Mouse (Mus musculus) kidney, adult 18-20 months (tissue): Measurements from ENCODE around the gene Hmg20b.

Experiments
- DNase-seq: peaks from one replicate; pipeline ENCODE4 v3.0.0; 2021

The Hmg20b gene

GRCm38 (mm10) chr10:81377793-81378552 lies 27.7 kb upstream of the Hmg20b start, which contains the start of gene Fzr1:
TSS of gene Fzr1 (minus strand) at chr10:81378516.
- no peak for DNase-seq

DNA sequence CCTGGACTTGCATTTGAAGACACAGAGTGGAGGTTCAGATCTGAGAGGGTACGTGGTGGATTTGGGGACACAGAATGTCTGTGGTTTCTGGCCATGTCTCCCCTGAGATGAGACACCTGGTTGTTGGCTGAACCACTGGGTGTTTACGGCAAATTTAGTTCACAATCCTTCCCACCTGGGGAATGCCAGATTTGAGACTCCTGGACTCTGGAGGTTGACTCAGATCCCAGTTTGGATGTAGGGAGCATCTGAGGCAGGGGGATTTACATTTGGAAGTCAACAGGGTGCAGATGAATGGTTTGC lies 27.0 kb upstream of the Hmg20b start:
- no peak for DNase-seq

- no peak for DNase-seq
Observed at GRCm38 (mm10) chr10:81376561-81377361, 26.5 kb upstream of the Hmg20b start.

DNA sequence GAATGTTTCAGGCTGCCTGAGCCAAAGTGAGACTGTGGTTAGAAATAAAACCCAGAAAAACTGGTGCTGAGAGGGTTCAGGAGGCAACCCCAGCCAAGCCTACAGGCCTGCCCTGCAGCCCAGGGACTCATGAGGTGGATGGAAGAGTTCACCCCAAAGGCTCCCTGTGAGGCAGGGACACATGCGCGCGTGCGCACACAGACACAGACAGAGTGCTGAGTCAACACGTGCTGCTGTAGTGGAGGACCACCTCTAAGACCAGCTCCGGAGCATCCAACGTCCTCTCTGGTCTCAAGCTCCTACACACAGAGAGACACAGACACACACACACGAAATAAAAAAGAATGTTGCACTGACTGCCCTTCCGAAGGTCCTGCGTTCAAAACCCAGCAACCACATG lies 25.0 kb upstream of the Hmg20b start:
- no peak for DNase-seq

DNA sequence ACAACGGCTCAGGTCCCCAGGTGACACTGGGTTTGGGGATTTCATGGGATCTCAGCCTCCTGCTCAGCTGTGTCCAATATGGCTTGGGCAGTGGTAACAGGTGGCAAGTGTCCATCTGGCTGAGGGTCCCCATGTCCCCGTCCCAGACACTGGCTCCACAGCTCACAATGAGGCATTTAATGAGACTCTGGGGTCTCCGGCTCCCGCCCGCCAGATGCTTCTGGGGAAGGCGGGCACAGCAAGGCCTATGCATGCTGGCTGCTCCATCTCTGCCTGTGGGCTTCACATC lies 16.9 kb upstream of the Hmg20b start:
- no peak for DNase-seq

DNA sequence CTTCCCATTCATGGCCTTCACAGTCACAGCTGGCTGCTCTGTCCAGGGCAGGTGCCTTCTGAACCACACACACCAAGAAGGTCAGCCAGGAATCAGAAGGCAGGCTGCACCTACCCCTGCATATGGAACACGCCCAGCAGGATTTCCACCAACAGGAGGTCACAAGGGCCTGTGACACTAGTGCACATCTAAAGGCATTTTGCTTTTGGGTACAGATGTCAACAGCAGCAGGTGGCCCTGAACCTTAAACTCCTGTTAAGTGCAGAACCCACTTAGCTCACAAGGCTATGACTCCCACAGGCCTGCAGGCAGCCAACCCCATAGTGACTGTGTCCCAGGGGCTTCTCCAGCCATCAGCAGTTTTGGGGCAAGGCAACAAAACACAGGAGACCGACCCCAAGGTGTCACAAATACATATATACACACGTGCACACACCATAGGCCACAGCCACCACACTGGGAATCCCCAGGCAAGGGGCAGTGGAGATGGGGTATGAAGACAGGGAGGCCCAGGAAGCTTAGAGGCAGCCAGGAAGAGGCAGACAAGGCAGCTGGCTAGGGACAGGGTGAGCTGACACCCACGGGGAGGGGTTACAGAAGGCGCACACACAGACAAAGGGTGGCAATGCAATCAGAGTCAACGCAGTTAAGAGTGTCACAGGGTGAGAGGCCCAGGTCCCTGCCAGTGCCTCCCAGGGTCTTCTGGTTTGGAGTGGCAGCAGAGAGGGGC lies 16.4 kb upstream of the Hmg20b start:
- DNase-seq = no peak

- no peak for DNase-seq
Observed at GRCm38 (mm10) chr10:81365672-81366476, 15.6 kb upstream of the Hmg20b start, which contains the start of gene 4930404N11Rik. TSS of gene 4930404N11Rik (minus strand) at chr10:81365816.

DNA sequence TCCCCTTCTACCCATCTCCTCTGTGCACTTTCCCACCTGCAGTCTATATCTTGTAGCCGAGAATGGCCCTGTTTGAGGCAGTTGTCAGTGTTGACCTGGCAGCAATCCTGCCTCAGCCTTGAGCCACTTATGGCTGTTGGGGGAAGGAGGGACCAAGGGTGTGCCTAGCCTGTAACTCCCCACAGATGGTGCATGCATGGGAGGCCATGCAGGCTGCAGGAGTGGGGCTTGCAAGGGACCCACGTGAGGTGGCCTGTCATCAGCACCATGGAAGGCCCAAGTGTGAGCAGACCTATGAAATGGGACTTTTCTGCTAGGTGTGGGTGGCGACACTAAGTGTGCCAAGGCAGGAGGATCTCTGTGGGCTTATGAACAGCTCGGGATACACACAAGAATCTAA lies 14.8 kb upstream of the Hmg20b start:
- DNase-seq = no peak

- DNase-seq = no peak
Observed at GRCm38 (mm10) chr10:81364666-81365065, 14.4 kb upstream of the Hmg20b start.

- DNase-seq = no peak
Observed at GRCm38 (mm10) chr10:81363436-81364346, 13.4 kb upstream of the Hmg20b start.

GRCm38 (mm10) chr10:81362336-81362949 lies 12.2 kb upstream of the Hmg20b start:
- DNase-seq = no peak

DNA sequence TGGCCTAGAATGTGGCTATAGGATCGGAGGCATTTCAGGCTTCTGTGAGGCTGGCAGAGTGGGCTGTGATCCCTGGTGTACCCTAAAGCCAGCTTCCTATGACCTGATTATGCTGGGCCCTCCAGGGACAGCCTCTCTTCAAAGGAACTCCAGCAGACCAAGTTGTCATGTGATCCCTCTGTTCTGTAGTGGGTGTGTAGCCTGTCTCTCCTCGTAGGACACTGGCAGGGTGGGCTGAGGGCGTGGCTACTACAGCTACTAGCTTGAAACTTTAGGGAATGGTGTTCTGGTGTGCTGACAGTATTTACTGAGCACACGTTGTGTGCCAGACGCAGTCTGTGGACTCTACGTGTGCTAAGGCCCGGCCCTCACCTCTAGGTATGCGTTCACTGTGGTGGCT lies 10.4 kb upstream of the Hmg20b start:
- no peak for DNase-seq

GRCm38 (mm10) chr10:81358841-81359240 lies 8.6 kb upstream of the Hmg20b start:
- DNase-seq = peak; percentile 42

DNA sequence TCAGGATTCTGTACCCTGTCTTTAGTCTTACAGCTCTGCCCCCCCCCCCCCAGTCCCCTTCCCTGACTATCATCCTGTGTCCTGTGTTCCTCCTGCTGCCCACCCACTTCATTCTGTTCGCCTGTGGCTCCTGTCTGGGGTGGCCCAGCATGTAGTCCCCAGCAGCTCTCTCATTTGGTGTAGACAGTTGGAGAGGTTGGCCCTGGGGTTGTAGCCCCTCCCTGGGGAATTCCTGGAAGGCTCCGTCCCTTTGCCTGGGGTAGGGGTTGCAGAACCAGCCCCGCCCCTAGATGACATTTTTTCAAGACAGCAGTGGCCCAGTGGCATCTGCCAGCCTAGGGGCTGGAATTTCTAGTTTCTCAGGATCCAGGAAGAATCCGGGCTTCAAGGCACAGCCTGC lies 7.9 kb upstream of the Hmg20b start:
- no peak for DNase-seq

DNA sequence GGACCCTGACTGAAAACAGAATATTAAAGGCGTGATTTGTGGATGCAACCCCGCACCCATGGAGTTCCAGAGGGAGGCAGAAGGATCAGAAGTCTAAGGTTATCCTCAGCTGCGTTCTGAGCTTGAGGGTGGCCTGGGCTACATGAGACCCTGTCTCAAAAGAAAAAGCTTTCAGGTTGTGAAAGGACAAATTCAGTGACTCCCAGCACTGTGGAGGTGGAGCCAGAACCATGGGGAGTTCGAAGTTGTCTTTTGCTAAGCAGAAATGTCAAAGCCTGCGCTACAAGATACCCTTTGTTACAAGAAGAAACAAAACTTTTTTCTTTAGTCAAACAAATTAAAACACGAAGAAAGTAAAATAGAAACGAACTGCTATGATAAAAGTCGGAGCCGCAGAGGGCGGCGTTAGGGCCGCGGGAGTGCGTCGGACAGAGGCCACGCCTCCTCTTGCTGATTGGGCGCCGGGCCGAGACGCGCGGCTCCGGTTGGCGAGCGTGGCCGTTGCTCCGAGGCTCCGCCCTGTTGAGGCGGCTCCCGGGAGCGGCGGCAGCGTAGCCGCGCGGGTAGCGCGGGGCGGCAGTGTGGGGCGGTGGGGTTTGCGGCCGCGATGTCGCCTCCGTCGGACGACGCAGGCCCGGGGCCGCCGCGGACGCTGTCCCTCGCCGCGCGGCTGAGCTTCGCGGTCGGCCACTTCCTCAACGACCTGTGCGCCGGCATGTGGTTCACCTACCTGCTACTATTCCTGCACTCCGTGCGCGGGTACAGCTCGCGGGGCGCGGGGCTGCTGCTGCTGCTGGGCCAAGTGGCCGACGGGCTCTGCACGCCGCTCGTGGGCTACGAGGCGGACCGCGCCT lies 6.9 kb upstream of the Hmg20b start, which contains the start of gene Mfsd12:
Mfsd12 (plus strand) TSS at position 501 of the 854 bp plus-strand sequence.
- peak; percentile 93 for DNase-seq

- peak; percentile 40 for DNase-seq
Observed at GRCm38 (mm10) chr10:81356352-81356990, 6.2 kb upstream of the Hmg20b start.

DNA sequence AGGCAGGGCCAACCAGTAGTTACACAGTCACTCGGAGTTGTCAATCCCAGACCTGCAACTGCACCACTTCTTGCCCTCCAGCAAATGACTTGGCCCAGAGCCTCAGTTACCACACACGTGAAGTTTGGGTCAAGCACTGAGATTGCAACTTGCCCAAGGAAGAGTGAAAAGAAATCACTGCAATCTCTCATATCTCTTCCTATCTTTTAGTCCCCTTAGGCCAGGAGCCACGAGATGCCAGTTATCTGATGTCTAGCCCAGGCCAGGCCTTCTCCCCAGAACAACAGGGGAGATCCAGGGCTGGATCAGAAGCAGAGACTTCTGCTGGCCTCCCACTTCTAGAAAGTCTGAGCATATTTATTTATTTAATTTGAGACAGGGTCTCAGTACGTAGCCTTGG lies 5.3 kb upstream of the Hmg20b start:
- no peak for DNase-seq

GRCm38 (mm10) chr10:81354738-81355477 lies 4.6 kb upstream of the Hmg20b start:
- no peak for DNase-seq

DNA sequence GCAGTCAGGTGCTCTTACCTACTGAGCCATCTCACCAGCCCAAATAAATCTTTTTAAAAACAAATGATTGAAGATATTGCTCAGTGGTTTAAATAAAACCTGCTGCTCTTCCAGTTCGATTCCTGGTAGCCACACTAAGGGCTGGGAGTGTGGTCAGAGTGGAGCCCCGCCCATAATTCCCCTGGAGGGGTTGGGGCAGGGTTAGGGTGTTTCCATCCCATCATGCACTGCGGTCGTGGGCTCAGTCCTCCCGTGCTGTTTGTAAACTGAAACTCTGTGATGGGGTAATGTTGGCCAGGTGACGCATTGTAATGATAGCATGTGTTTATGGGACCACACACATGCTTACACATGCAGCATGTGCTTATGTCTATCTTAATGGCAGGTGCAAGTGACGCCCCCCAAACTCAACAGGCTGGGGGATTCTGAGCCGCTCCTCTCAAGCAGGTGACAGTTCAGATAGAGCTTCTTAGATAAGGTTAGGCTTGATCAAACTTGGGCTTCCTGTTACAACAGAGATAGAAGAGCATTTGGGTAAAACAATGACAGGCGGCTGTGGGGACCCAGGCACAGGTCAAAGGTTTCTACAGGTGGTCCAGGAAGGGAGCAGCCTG lies 1.5 kb upstream of the Hmg20b start:
- DNase-seq = no peak
